Mouse (Mus musculus) gastrocnemius, postnatal 14 days (tissue): ENCODE measurements around the gene Osmr. TPM values are rescaled to one million over a fixed set of nuclear protein-coding genes. Genes with fewer than 3 reads are reported as not detected.
A peak's percentile ranks its signal among the peaks of the same experiment; 100 is the strongest.

Experiments used
- DNase-seq: peaks from one replicate; pipeline ENCODE4 v3.0.0; 2021; ENCODE audit warnings: mixed read lengths
- intact Hi-C: fragments of 180-260 bp; cut with DNase I; formaldehyde crosslinking; loops from one replicate; pipeline ENCODE4 v1.15.1; 2025; ENCODE audit warnings: low total_unique reads
- long read RNA-seq, 2 experiments: library from polyadenylated mRNA; stranded (forward); transcript quantifications; one replicate each; pipeline ENCODE4 v2.0.0; 2021
- total RNA-seq, 2 experiments: library from RNA; stranded (reverse); gene quantifications; 2 replicates each; pipeline ENCODE4 v1.2.3; 2021

Osmr gene
- total RNA-seq, result 1 to 10 TPM; 4.2 to 5.9 TPM
- long read RNA-seq, experiment 1, full-length matches to known transcripts, result 1 of 1 reads
- long read RNA-seq, experiment 1, partial matches to known transcripts, result 0 of 1 reads
- long read RNA-seq, experiment 1, other reads (novel, unspliced or antisense), result 0 of 1 reads
- long read RNA-seq, experiment 2, full-length matches to known transcripts, result 1 of 4 reads
- long read RNA-seq, experiment 2, partial matches to known transcripts, result 3 of 4 reads
- long read RNA-seq, experiment 2, other reads (novel, unspliced or antisense), result 0 of 4 reads

DNA sequence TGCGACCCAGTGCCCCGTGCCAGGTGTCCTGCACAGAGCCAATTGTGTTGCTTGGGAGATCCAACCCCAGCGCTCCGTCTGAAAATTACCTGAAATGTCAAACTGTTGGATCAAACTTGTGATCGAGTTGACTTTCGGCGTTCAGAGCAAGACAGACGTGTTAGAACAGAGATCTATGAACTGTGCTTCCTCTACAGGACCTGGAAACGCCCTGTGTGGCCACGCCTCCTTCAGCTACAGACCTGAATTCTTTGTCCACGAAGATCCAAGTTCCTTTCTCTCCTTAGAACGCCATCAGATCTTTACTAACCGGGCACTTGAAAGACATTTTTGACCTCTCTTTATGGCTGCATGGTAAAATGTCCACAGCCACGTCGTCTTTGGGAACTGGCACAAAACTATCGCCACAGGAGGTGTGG lies at the start of gene Osmr:
Gene Osmr (minus strand): TSS at position 369 of the 419 bp plus-strand sequence.
- intact Hi-C loops, result no loop called here
- DNase-seq, result no peak

DNA sequence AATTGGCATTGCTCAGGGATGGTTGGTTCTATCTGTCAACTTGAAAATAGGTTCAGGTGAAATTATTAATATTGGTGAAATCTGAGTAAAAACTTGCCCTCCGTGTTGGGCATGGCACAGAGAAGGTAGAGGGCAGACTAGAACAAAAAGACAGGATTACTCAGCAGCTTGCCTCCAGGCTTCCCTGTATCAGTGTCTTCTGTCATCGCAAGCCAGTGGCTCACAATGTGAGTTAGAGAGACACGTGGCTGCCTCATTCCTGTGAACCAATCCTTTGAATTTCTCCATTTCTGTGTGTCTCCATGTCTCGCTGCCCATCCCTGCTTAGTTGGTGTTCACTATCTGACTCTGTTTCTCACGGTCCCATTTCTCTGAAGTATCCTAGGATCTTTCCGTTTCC lies 44.6 kb upstream of the Osmr start:
- intact Hi-C loops, result no loop called here
- no peak for DNase-seq

DNA sequence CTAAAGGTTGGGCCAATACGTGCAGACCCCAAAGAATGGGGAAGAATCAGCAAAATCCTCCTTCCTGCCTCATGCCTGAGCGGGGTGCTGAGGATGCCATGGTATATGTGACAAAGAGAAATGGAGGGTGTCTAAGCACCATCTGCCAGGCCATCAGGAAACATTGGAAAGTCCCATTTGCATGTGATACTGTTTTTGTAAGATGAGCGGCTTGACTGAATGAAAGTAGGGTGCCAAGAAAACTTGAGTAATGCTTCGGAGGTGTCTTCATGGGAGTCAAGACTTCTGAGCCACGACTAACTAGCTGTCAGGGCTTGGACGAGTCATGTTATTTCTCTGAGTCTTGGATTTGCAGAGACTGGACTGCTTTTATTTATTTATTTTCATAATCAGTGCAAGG lies 39.4 kb upstream of the Osmr start:
- intact Hi-C loops, result loop anchor here (2.0 kb wide), 1 partner anchor 311 kb away; no protein-coding TSS in a partner anchor

DNA sequence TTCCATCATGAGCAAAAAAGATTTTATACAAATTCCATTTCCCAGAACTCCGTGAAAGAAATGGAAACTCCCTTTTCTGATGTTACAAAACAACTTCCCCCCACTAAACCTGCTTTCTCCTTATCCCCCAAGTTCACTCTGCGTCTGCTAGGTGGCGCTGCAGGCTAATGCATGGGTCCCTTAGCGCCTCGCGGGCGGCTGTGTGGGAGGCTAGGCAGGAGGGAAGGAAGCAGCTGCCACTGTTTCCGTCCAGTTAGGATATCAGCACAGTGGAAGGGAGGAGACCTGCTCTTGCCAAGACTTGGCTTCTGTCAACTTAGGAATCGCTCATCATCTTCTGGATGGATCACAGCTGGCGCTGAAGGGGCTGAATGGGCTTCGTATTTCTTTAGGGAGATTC lies 34.9 kb upstream of the Osmr start:
- peak; percentile 92 for DNase-seq
- intact Hi-C loops, result loop anchor here (10.0 kb wide), 1 partner anchor 215 kb away; no protein-coding TSS in a partner anchor

More for the DNA sequence above, 39.4 kb upstream of the Osmr start:
- no peak for DNase-seq

DNA sequence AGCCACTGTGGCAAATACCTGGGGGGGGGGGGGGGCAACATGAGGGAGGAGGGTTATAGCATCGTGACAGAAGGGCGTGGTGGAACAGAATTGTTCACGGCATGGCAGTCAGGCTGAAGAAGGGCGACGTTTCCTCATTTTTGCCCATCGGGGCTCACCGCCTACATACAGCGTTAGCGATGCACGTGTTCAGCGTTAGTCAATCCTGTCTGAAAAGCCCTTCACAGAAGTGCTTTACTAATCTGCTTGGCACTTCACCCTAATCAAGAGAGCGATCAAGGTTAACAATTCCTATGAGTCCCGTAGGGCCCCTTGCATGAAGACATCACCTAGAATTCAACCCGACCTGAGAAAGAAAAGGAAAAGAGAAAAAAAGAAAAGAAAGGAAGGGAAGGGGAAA lies 34.3 kb upstream of the Osmr start:
- no peak for DNase-seq
- intact Hi-C loops, result loop anchor here (10.0 kb wide), 1 partner anchor 216 kb away; no protein-coding TSS in a partner anchor

DNA sequence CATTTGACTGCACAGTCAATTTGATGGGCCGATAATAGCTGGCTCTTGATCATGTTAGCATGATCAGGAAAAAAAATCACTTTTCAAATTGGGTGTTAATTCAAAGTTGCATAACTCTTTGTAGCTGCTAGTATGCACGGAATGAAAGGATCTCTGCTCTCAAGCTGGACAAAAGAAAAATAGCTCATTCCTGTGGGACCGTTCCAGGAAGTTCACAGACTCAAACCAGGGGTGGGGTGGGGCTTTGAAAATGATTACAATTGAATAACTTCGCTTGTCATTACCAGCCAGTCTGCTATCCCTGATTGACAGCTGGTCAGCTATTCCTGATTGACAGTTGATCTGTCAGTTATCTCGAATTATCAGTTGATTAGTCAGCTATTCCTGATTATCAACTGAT lies 33.8 kb upstream of the Osmr start:
- no peak for DNase-seq
- intact Hi-C loops, result loop anchor here (10.0 kb wide), 1 partner anchor 216 kb away; no protein-coding TSS in a partner anchor

DNA sequence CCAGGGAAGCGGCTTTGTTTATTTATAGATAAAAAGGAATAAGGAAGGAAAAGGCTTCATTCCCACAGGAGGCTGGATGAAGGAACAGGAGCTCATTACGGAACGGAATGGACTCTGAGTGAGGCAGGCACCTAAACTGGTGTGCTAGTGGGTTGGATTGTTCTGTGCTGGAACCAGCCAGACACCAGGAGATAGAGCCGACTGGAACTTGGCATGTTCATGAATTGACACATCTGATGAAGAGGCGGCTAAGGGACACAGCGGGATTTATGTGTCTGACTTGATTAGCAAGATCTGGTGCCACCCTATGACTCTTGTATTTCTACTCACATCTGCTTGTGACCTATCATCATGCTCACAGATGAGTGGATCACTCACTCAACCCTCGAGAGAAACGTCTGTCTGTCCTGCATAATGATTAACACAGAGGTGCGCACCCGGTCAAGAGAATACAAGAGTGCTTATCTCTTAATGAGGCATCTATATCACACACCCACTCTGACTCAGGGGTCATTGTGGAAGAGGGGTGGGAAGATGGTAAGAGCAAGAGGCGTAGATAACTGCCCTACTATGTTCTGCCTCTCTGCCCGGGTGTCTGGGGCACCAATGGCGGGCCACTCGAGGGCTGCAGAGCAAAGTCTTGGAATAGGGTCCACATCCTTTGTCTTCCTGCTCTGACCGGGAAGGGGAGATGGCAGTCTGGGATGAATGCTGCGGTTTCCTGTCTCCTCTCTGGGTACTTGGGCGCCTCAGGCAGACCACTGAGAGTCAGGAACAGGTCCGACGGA lies 31.7 kb upstream of the Osmr start:
- intact Hi-C loops, result loop anchor here (10.0 kb wide), 1 partner anchor 218 kb away; no protein-coding TSS in a partner anchor
- no peak for DNase-seq

DNA sequence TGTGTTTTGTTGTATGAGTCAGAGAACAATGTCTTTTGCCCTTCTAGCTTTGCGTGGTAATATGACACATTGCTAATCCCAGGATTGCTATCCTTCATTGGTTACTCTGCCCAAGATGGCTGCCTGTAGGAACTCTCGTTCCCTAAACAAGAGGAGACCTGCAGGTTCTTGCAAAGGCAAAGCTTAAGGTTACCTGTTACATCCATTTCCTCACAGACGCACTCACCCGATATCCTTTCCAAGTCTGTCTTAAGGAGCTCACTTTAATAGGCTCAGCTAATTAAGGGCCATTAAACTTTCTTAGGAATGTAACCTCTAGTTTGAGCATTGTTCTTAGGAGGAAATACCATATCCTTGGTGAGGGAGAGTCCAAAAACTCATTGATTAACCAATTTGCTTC lies 31.0 kb upstream of the Osmr start:
- DNase-seq, result no peak
- intact Hi-C loops, result loop anchor here (10.0 kb wide), 1 partner anchor 219 kb away; no protein-coding TSS in a partner anchor

DNA sequence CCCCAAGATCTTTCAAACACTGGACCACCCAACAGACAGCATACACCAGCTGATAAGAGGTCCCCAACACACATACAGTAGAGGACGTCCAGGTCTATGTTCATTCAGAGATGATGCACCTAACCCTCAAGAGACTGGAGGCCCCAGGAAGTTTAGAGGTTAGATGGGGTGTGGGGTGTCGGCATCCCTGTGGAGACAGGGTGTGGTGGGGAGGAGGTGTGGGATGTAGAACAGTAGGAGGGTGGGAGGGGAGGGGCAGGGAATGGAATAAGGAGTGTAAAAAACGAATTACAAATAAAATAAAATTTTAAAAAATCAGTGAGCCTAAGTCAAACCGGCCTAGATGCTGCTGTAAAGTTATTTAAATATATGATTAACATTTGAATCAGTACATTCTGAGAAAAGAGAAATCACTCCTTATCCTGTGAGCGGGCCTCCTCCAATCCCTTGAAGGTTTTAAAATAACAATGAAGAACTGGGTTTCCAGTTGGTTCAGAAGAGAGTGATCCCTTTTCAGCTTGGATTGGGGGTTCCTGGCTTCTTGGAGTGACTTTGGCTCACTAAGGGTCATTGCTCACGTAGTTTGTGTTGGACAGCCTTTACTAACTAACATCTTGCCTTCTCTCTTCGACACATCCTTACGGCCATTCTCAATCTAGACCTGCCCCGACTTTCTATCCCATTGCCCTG lies 28.7 kb upstream of the Osmr start:
- intact Hi-C loops, result loop anchor here (10.0 kb wide), 1 partner anchor 221 kb away; no protein-coding TSS in a partner anchor
- no peak for DNase-seq

DNA sequence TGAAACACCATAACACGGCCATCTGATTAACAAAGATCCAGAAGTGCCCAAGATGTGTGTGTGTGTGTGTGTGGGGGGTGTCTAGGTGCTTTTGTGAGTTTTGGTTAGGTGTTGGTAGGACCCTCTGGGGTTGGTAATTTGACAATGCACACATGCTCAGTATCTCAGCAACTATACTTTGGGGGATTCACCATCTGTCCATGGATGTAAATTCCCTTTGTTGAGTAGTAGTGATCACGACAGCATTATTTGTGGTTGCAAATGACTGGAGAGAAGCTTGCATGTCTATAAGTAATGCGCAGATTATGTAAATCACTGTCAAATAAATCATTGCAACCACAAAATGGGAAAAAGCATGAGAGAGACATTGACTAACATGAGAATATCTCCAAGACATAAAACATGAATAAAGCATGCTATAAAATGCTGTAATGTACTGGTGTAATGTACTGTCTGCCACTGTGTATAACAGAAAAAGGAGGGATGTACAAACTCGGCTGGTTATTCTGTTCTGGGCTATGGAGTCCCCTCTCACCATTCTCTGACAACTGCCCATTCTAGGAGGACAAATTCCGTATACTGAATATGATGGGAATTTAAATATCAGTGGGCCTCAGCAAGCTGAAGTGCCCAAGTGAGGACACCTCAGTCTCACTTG lies 27.3 kb upstream of the Osmr start:
- no peak for DNase-seq
- intact Hi-C loops, result loop anchor here (10.0 kb wide), 1 partner anchor 223 kb away; no protein-coding TSS in a partner anchor

DNA sequence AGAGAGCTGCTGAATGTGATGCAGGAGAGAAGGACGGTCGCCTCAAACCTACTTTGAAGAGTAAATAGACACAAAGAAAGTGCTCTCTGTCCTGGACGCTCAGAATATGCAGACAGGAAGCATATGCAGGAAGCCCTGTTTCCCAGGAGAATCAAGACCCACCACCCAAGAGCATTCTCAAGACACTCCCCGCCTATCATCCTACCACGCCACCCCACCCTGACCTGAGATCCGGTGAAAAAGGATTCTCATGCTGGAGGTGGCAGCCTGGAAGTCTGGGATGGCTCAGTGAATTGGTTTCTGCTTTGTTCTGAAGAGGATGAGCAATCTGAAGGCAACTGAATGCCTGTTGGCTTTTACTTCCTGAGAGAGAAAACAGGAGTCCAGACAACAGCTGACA lies 26.5 kb upstream of the Osmr start:
- no peak for DNase-seq
- intact Hi-C loops, result loop anchor here (10.0 kb wide), 1 partner anchor 224 kb away; no protein-coding TSS in a partner anchor

DNA sequence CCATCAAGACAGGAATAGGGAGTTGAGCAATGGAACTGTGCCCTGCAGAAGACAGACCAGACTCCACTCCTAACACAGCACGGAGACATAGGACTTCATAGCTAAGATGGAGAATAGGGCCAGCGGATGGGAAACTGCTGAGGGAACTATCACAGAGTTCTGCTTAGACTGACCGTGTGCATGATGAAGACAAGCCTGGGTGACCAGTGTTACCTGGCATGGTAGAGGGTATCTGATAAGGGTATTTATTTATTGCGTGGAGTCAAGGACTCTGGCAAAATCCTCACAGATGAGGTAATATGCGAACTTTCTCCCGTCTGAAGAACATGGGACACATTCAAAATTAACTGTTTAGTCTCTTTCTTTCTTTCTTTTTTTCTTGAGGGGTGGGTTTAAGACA lies 9.5 kb upstream of the Osmr start:
- no peak for DNase-seq
- intact Hi-C loops, result no loop called here

DNA sequence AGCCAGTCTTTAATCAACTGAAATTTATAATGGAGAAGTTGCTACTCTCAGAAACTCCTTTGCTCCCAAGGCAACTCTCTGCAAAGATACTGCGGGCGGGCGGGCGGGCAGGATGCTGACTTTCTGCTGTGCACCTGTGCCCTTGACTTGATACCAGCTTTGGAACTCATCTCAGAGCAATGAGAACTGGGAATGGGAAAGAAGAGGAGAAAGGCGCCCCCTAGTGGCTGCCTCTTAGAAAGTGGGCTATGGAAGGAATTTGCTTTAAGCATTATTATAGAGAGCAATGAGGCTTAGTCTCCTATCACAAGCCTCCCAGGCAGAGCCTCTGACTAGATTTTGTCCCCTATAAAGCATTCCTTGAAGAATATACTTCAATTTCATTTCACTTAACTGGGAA lies 9.0 kb upstream of the Osmr start:
- intact Hi-C loops, result no loop called here
- peak; percentile 62 for DNase-seq

DNA sequence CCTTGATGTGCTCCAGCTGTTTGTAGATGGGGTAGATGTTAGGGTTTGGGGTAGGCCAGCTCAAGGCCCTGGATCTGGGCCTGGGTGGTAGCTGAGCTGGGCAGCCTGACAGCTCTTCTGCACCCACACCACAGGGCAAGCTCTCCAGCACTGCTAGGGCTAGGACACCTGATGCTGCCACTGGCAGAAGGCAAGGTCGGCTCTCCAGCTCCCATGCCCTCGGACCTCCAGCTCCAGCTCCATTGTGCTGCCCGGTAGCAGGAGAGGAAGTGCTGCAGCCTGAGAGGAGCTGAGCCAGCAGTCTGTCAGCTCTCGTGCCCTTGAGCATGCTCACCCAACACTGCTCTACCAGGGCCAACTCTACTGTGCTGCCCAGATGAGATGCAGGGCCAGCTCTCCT lies 8.3 kb upstream of the Osmr start:
- intact Hi-C loops, result no loop called here
- no peak for DNase-seq

DNA sequence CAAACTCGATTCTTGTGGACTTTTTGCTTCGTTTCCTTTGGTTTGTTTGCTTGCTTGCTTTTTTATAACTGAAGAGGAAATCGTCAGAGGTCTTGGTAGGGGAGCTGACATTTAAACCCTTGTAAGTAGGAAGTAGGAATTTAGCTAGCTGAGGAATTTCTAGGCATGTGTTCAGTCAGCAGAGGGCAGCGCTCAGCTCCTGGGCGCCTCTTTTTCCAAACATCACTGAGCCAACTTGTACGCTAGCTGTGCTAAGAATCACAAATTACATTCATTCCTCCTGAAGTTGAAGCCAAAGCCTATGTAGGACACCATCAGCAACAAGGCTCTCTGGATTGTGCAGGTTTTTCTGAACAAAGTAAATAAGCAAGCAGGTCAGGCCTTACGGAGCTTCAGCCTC lies 7.4 kb upstream of the Osmr start:
- DNase-seq, result no peak
- intact Hi-C loops, result no loop called here

DNA sequence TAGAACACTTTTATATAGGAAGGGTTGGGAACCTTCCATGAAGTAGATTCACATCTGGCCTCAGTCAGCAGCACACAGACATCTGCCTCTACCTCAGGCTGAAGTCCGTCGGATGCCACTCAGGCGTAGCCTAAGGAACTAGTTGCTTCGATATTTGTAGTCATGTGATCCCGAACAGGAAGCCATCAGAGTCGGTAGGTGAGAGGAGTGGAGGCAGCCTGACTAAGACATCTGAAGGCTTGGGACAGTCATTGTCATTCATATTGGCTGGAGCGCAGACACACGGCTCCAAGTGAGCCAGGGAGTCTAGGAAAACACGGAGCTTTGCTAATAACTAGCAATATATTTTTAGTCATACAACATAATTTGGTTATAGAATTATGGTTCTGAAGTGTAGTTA lies 6.4 kb upstream of the Osmr start:
- intact Hi-C loops, result no loop called here
- DNase-seq, result no peak

DNA sequence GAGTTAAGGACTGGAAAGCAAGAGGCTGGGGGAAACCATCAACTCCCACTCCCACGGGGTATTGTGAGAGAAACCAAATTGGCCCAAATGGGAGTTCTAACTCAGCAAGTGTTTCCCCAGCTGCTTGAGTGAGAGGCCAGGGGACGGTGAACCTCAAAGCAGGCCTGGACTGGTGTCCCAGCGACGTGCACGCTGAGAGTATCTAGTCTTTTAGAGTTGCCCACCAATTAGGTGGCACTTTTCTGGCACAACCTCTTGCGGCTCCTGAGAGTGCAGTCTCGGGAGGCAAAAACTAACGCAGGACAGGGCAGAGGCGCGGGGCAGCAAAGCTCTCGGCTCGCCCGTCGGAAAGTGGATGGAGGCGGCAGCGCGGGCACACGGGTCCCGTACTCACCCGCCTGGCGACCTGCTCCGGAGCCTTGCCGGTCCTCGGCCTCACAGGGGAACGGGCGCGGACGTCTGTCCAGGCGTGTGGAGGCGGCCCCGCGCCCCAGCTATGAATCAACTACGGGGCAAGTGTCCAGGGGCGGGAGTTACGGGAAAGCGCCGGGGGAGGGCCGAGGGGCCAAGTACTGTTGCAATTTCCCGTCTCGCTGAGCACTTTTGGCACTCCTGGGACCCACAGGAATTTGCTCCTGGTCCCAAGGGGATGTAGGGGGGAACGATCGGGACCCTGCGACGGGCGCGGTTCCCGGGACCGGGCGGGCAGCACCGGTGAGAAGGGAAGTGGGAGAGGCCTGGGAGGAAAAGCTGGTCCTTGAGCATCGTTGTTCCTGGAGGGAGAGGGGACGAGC lies 765 bp downstream of the Osmr start:
- intact Hi-C loops, result no loop called here
- peak; percentile 83 for DNase-seq

DNA sequence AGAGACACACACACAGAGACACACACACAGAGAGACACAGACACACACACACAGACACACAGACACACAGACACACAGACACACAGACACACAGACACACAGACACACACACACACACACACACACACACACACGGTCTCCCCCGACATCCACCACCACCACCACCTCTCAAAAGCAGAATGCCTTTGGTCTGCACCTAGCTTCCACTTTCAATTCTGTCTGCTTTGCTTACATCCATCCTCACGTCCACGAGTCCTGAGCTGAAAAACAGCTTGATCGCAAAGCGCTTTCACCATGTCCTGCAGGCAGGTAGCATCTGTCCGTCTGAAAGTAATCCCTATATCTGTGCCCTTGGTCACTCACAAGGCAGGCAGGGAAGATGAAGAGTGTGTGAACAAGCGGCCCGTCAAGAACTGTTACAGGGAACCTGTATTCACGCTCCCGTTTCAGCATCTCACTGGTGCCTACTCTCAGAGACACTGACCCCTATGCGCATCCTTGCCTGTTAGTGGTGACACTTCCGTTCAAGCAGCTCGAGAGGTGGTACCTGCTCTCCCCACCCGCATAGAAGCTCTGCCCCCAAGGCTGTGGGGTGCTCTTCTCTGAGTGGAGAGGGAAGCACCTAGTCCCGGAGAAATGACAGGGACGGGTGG lies 1.5 kb downstream of the Osmr start:
- no peak for DNase-seq
- intact Hi-C loops, result no loop called here
